Mouse (Mus musculus) gastrocnemius, postnatal 4 days (tissue): ENCODE results near the gene Rmi2. TPM values are rescaled to one million over a fixed set of nuclear protein-coding genes. Genes with fewer than 3 reads are reported as not detected.
"Not testable (repeated sequence)": the region's sequence is repeated elsewhere in the genome, so short reads cannot be mapped to it uniquely, and the experiment has no call there.

Source experiments
- DNase-seq, 2 experiments: peaks; one replicate each; pipeline ENCODE4 v3.0.0; 2021 to 2022; ENCODE audit warnings: low spot score in 2 of 2, mixed read lengths in 2 of 2
- total RNA-seq, 2 experiments: library from RNA; stranded (reverse); gene quantifications; 2 replicates each; pipeline ENCODE4 v1.2.3; 2021

Gene Rmi2
- total RNA-seq, 2 experiments from 2014 or later = 1.6 to 1.8 TPM

- DNase-seq = no peak
These were observed 9.0 kb upstream of the Rmi2 start for GRCm38 (mm10) chr16:10825840-10826239.

DNA sequence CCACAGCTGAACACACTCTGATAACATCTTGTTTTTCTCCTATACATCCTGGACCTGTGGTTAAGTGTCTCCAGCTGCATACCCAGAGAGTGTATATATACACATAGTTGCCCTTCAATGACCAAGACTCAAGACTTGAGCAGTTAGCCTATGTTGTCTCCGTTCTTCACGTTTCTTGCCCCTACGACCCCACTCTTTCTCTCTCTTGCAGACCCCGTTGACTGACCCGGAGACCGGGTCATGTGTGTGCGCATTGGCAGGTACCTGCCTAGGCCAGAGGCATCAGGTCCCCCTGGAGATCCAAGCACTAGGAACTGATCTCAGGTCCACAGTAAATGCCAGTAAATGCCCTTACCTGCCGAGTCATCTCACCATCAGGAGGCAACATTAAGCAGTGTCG is 7.6 kb upstream of the Rmi2 start:
- DNase-seq = no peak

DNA sequence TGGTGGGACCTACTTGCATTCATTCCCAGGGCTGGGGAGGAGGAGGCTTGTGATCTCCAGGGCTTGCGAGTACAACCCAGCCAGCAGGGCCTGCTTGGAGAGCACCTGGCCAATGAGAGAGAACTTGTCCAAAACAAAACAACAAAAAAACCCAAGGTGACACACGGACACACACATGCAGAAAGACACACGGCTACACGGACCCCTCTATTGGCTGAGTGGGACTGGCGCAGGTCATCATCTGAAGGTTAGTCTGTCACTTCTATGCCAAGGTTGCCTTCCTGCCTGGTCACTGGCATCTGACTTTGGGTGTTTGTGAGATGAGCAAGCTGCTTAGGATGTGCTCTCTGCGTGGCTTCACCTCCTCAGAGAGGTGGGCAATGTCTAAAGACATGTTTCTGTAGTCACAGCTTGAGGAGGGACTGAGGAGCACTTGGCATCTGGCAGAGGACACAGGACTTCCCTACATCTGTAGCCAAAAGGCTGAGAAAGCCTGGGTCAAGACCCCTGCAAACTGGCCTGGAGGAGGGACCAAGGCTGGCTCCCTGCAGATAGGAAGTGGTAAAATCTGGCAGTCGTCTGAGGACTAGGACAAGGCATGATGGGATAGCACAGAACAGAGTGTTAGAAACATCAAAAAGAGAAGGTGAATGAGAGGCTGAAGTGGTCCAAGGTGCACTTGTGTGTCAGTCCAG is 6.9 kb upstream of the Rmi2 start:
- no peak for DNase-seq

GRCm38 (mm10) chr16:10828461-10828805 is 6.4 kb upstream of the Rmi2 start:
- no peak for DNase-seq

DNA sequence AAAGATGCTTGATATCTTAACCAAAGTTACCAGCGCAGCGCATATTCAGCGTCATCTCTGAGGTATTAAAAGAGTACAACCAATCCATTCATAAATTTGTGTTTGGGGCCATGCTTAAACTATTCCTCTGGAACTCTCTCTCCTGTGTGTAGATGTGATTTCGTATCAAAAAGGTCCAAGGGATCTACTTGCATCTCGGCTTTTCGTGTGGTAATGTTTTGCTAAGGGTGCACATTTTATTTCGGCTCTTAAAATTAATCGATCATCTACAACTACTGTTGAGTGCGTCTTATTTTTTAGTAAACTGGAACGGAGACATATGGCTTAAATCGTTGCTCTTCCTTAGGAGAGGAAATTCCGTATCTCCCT is 333 bp upstream of the Rmi2 start:
- DNase-seq = no peak

- DNase-seq = no peak
These were observed 1.5 kb downstream of the Rmi2 start for GRCm38 (mm10) chr16:10836388-10836787.

DNA sequence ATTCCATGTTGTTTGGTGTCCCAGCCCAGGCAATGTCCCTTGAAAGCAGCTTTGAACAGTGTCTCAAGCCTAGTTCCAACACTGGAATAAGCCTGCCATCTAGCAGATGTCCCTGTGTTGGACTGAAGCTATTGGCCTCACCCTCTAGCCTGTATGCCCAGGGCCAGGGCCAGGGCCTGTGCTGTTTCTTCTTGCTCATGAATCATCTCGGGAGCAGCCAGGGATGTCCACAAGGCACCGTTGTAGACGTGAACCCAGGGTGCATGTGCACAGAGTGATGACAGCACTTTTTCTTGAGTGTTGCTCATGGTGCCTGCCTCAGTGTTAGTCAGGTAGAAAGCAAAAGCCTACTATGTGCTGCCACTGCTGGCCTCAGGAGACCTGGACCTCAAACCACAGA is 2.4 kb downstream of the Rmi2 start:
- no peak for DNase-seq

- DNase-seq = no peak
These were observed 3.0 kb downstream of the Rmi2 start for GRCm38 (mm10) chr16:10837903-10838302.

GRCm38 (mm10) chr16:10838487-10839245 is 3.8 kb downstream of the Rmi2 start:
- no peak for DNase-seq

DNA sequence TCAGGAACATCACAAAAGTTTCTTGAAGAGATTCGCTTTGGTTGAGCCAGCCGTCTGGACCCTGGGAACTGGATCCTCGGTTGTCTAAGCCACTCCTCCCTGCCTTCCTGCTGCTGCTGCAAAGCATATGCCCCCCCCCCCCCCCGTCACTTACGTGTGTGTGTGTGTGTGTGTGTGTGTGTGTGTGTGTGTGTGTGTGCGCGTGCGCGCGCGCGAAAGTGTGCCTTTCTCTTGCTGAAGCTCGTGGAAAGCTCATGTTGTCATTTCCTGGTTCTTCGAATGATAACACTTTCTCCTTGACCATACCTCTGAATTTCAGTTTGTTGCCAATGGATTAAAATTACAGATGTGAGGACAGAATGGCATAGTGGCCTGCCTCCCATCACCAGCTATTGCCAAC is 5.2 kb downstream of the Rmi2 start:
- DNase-seq = no peak

DNA sequence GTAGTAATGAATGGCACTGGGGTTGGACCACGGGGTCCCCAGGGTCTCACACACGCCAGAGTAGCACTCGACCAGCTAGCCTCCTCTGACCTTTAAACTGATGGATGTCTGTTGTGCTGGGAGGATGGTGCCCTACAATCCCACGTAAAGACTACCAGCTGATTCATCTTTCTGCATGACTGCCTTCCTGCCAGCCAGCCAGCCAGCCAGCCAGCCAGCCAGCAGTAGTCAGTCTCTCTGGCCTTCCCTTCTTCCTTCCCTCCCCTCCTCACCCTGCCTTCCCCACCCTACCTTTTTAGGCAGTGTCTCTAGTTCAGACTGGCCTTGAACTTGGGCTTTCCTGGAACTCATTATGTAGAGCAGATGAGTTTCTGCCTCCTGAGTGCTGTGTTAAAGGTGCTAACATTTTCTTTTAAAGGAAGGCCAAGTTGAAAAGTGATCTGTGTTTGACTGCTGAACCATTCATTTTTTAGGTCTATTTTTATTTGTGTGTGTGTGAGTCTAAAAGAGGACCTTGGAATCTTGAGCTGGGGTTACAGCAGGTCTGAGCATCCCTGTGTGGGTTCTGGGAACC is 7.5 kb downstream of the Rmi2 start:
- no peak for DNase-seq

- DNase-seq = no peak
These were observed 8.8 kb downstream of the Rmi2 start for GRCm38 (mm10) chr16:10843486-10844318.

DNA sequence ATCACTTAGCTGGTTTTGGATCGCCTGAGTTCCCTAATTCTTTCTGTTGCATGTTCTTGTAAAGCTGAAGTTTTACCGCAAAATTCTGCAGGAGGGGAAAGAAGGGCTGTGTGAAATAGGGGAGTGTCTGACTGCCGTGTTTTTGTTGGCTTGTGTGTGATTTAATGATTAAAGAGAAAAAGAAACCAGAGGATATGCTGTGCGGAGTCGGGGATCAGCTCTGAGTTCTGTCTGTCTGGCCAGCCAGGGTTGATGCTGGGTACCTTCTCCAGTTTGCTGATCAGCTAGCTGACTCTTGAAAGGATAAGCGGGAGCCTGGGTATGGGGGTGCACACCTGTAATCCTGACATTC is 9.4 kb downstream of the Rmi2 start:
- DNase-seq = no peak

DNA sequence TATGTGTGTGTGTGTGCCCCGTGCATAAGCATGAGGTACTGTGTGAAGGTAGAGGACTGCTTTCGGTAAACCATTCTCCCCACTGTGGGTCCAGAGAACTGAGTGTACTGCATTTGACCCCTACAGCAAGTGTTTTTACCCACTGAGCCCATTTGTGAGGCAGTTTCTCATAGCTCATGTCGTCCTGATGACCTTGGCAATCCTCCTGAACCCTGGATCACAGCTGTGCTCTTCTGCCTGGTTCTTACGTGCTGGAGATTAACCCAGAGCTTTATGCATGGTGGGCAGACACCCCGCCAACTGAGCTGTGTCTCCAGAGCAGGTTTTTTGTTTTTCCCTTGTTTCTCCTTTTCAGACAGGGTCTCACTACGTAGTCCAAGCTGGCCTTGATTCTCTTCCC is 11.1 kb downstream of the Rmi2 start:
- DNase-seq = no peak

DNA sequence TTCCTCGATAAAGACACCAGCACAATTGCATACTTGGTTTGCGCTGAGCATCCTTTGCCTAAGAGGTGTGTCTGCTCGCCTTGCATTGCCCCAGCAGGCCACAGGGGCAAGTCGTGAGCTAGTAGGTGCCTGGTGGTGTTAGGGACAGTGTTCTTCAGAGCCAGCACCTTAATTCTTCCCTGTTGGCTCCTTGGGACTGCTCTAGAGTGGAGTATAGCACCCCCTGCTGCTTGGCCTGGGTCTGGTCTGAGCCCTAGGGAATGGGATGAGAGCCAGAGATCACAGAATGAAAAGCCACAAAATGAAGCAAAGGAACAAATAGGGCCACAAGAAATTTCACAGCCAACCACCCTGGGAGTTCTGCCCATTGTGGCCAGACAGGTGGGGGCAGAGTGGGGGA is 11.6 kb downstream of the Rmi2 start:
- DNase-seq = peak in 1 of 2 experiments; percentile 69

DNA sequence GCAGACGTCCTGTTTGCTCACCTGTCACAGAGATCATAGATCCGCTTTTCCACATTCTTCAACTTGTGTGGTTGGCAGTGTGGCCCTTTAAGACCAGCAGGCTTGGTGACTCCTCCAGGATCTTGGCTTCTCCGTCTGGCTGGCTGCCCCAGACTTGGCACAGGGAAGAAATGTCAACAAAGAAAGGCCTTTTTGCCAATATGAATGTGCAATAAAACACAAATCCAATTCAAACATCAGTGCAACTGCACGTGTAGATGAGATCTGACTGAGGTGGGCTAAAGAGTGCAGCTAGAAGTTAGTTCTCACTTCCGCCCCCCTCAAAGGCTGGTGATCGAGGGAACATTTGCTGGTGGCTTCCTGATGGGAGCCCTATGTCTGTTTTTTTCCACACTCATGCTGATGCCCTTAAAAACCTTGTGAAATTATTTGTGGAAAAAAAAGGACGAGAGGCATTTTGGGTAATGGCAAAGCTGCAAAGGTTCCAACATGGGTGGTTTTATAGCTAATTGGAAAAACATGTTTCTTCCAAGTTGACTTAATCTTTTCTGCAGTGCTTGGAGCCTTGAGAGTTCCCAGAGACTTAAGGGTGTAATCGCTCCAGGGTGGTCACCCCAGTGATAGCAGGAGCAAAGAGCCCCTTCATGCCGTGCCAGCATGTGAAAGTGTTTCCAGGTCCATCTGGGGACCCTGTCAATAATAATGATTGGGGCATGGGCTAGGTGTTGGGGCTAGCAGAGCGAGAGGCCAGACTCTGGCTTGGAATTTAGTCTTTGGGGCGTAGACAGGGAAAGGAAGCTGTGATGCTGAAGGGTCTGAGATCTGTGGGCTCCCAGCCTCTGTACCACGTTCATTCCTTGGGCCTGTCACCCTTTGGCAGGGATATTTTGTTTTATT is 15.4 kb downstream of the Rmi2 start:
- DNase-seq = peak in 1 of 2 experiments; percentile 61

GRCm38 (mm10) chr16:10850905-10851304 is 16.0 kb downstream of the Rmi2 start:
- no peak for DNase-seq

- not testable (repeated sequence) for DNase-seq
These were observed 17.4 kb downstream of the Rmi2 start for GRCm38 (mm10) chr16:10852216-10852615.

DNA sequence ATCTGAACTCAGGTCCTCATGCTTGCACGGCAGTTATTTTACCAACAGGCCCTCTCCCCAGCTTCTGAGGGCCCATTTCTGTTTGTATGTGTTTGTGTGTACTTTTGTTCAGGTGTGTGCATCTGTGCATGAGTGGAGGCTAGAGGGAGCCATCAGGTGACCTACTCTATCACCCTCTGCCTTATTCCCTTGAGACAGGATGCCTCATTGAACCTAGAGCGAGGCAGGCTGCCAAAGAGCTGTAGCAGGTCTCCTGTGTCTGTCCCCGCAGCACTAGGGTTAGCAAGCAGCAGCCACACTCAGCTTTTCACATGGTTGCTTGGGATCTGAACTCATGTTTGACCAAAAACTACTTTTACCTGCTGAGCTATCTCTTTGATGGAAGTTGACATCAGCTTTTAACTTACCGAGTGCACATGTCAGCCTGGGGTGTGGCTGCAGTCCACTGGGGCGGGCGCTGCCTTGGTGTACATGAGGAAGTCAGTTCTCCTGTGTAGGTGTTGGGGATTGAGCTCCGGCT is 24.9 kb downstream of the Rmi2 start:
- DNase-seq = no peak

DNA sequence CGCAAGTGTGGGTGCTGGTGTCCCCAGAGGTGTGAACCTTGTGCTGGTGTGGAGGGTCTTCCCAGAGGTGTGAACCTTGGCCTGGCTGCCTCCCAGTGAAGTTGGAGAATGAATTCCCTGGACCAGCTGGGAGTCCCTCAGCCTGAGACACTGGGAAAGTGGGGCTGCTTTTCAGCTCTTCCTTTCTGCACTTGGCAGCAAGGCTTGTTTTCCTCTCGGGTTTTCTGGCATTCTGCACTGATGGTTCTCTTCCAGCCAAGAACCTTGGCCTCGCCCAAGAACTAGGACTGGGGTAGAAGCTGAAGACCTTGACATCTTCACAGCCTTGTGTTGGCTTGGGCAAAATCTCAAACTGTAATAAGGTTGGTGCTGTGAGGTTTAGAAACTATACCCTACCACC is 26.5 kb downstream of the Rmi2 start:
- peak in 1 of 2 experiments; percentile 37 for DNase-seq
